Mouse (Mus musculus): ENCODE measurements at regions not wholly inside any gene's neighbourhood (a gene's known extent, or its start where the extent isn't known, plus 50 kb on each side); places are given as distances from the start of the nearest gene placed in this dataset.

GRCm38 (mm10) chr11:19651929-19652328 lies 272.2 kb upstream of the Spred2 start:
- TF ChIP-seq EP300 (IDR thresholded peaks at IDR 0.05; ENCODE audit: insufficient read depth, low read depth, low read length) (no peak), CTCF (IDR thresholded peaks at IDR 0.05) (no peak), POLR2A (IDR thresholded peaks at IDR 0.05; ENCODE audit: insufficient read depth, low read depth, low read length) (no peak)

GRCm38 (mm10) chr11:19659511-19659910 lies 264.7 kb upstream of the Spred2 start:
- Histone ChIP-seq H3K4me3 (no peak overlapping the region), H3K36me3 (ENCODE audit: control insufficient read depth, insufficient read depth, low read length) (no peaks in the 10 kb centered on the region), H3K9ac (ENCODE audit: low read depth, low read length) (no peak overlapping the region), H3K27ac (no peak overlapping the region), H3K27me3 (ENCODE audit: control insufficient read depth, insufficient read depth, low read length) (no peaks in the 10 kb centered on the region), H3K4me1 (ENCODE audit: control insufficient read depth, insufficient read depth, low read length) (peaks cover 2% of the 10 kb centered on the region; the same call in 1 of the 2 replicates), H3K79me2 (replicated peaks; ENCODE audit: control insufficient read depth, insufficient read depth, low read length) (no peaks in the 10 kb centered on the region)
- DNase-seq: no peak
- 50% methylated on average over 4 of the region's 4 CpGs for WGBS
- intact Hi-C loops (cut with DNase I): no loop called here
- TF ChIP-seq POLR2A (IDR thresholded peaks at IDR 0.05; ENCODE audit: insufficient read depth, low read depth, low read length): no peak
- no peak for TF ChIP-seq CTCF (IDR thresholded peaks at IDR 0.05)
- no peak for TF ChIP-seq EP300 (IDR thresholded peaks at IDR 0.05; ENCODE audit: insufficient read depth, low read depth, low read length)

More at GRCm38 (mm10) chr11:19651929-19652328, 272.2 kb upstream of the Spred2 start:
- Histone ChIP-seq H3K4me1 (ENCODE audit: control insufficient read depth, insufficient read depth, low read length) (peaks cover 1% of the 10 kb centered on the region), H3K9ac (ENCODE audit: low read depth, low read length) (no peak overlapping the region), H3K27me3 (ENCODE audit: control insufficient read depth, insufficient read depth, low read length) (no peaks in the 10 kb centered on the region), H3K4me3 (no peak overlapping the region), H3K36me3 (ENCODE audit: control insufficient read depth, insufficient read depth, low read length) (no peaks in the 10 kb centered on the region), H3K79me2 (replicated peaks; ENCODE audit: control insufficient read depth, insufficient read depth, low read length) (no peaks in the 10 kb centered on the region), H3K27ac (no peak overlapping the region)
- DNase-seq: no peak
- WGBS: 63% methylated on average over 7 of the region's 7 CpGs
- intact Hi-C loops (cut with DNase I): no loop called here

GRCm38 (mm10) chr11:19666732-19667131 lies 257.4 kb upstream of the Spred2 start:
- Histone ChIP-seq H3K4me1 (ENCODE audit: control insufficient read depth, insufficient read depth, low read length) (peaks cover 2% of the 10 kb centered on the region; the same call in 1 of the 2 replicates), H3K4me3 (no peak overlapping the region), H3K27ac (no peak overlapping the region), H3K9ac (ENCODE audit: low read depth, low read length) (no peak overlapping the region), H3K36me3 (ENCODE audit: control insufficient read depth, insufficient read depth, low read length) (no peaks in the 10 kb centered on the region), H3K79me2 (replicated peaks; ENCODE audit: control insufficient read depth, insufficient read depth, low read length) (no peaks in the 10 kb centered on the region), H3K27me3 (ENCODE audit: control insufficient read depth, insufficient read depth, low read length) (no peaks in the 10 kb centered on the region)
- intact Hi-C loops (cut with DNase I): no loop called here
- no peak for TF ChIP-seq EP300 (IDR thresholded peaks at IDR 0.05; ENCODE audit: insufficient read depth, low read depth, low read length)
- TF ChIP-seq CTCF (IDR thresholded peaks at IDR 0.05): no peak
- TF ChIP-seq POLR2A (IDR thresholded peaks at IDR 0.05; ENCODE audit: insufficient read depth, low read depth, low read length): no peak
- 86% methylated on average over 4 of the region's 4 CpGs for WGBS
- no peak for DNase-seq

GRCm38 (mm10) chr11:19670853-19671530 lies 253.2 kb upstream of the Spred2 start:
- no peak overlapping the region for H3K9ac ChIP-seq (ENCODE audit: low read depth, low read length)
- H3K79me2 ChIP-seq (replicated peaks; ENCODE audit: control insufficient read depth, insufficient read depth, low read length): no peaks in the 10 kb centered on the region
- TF ChIP-seq EP300 (IDR thresholded peaks at IDR 0.05; ENCODE audit: insufficient read depth, low read depth, low read length) (no peak), CTCF (IDR thresholded peaks at IDR 0.05) (peak; percentile 66)
- DNase-seq: peak; percentile 23 to 29
- peaks cover 1% of the 10 kb centered on the region; the same call in 1 of the 2 replicates for H3K27me3 ChIP-seq (ENCODE audit: control insufficient read depth, insufficient read depth, low read length)
- WGBS: 44% methylated on average over 13 of the region's 13 CpGs
- H3K27ac ChIP-seq: no peak overlapping the region
- intact Hi-C loops (cut with DNase I): loop anchor here (5.0 kb wide), 1 partner anchor 794 kb away; no protein-coding TSS in a partner anchor
- H3K4me1 ChIP-seq (ENCODE audit: control insufficient read depth, insufficient read depth, low read length): peaks cover 2% of the 10 kb centered on the region; the same call in 1 of the 2 replicates
- H3K36me3 ChIP-seq (ENCODE audit: control insufficient read depth, insufficient read depth, low read length): no peaks in the 10 kb centered on the region
- H3K4me3 ChIP-seq: no peak overlapping the region

- no peaks in the 10 kb centered on the region for H3K79me2 ChIP-seq (replicated peaks; ENCODE audit: control insufficient read depth, insufficient read depth, low read length)
- intact Hi-C loops (cut with DNase I): loop anchor here (5.0 kb wide), 1 partner anchor 796 kb away; no protein-coding TSS in a partner anchor
- 80% methylated on average over 1 of the region's 1 CpGs for WGBS
Measured at GRCm38 (mm10) chr11:19673012-19673411, 251.2 kb upstream of the Spred2 start.

GRCm38 (mm10) chr11:19676514-19676913 lies 247.7 kb upstream of the Spred2 start:
- no peak overlapping the region for H3K27ac ChIP-seq
- H3K4me1 ChIP-seq (ENCODE audit: control insufficient read depth, insufficient read depth, low read length): no peaks in the 10 kb centered on the region
- H3K9ac ChIP-seq (ENCODE audit: low read depth, low read length): no peak overlapping the region
- intact Hi-C loops (cut with DNase I): no loop called here
- H3K36me3 ChIP-seq (ENCODE audit: control insufficient read depth, insufficient read depth, low read length): no peaks in the 10 kb centered on the region
- peaks cover 1% of the 10 kb centered on the region; the same call in 1 of the 2 replicates for H3K27me3 ChIP-seq (ENCODE audit: control insufficient read depth, insufficient read depth, low read length)
- WGBS: 94% methylated on average over 1 of the region's 1 CpGs
- TF ChIP-seq CTCF (IDR thresholded peaks at IDR 0.05) (no peak), EP300 (IDR thresholded peaks at IDR 0.05; ENCODE audit: insufficient read depth, low read depth, low read length) (no peak), POLR2A (IDR thresholded peaks at IDR 0.05; ENCODE audit: insufficient read depth, low read depth, low read length) (no peak)
- no peak overlapping the region for H3K4me3 ChIP-seq
- DNase-seq: no peak
- H3K79me2 ChIP-seq (replicated peaks; ENCODE audit: control insufficient read depth, insufficient read depth, low read length): no peaks in the 10 kb centered on the region

More at GRCm38 (mm10) chr11:19673012-19673411, 251.2 kb upstream of the Spred2 start:
- Histone ChIP-seq H3K9ac (ENCODE audit: low read depth, low read length) (no peak overlapping the region), H3K27ac (no peak overlapping the region), H3K4me1 (ENCODE audit: control insufficient read depth, insufficient read depth, low read length) (peaks cover 2% of the 10 kb centered on the region; the same call in 1 of the 2 replicates), H3K4me3 (no peak overlapping the region), H3K27me3 (ENCODE audit: control insufficient read depth, insufficient read depth, low read length) (peaks cover 1% of the 10 kb centered on the region; the same call in 1 of the 2 replicates), H3K36me3 (ENCODE audit: control insufficient read depth, insufficient read depth, low read length) (no peaks in the 10 kb centered on the region)
- DNase-seq: no peak
- no peak for TF ChIP-seq CTCF (IDR thresholded peaks at IDR 0.05)
- no peak for TF ChIP-seq POLR2A (IDR thresholded peaks at IDR 0.05; ENCODE audit: insufficient read depth, low read depth, low read length)
- TF ChIP-seq EP300 (IDR thresholded peaks at IDR 0.05; ENCODE audit: insufficient read depth, low read depth, low read length): no peak
